Mouse (Mus musculus): Measurements from ENCODE around the gene Gja6. TPM values are rescaled to one million over a fixed set of nuclear protein-coding genes. Genes with fewer than 3 reads are reported as not detected.

Gja6 gene
- polyA plus RNA-seq, 1 experiment from 2014 or later = 0.14 TPM

Other genes starting within 250 kb of the Gja6 start
- gene Ppef1, start 171.3 kb downstream of the Gja6 start, polyA plus RNA-seq (2014; fragmentation: Nextera tagmentation; extraction: Ambion mirVana) = not detected in 2 replicates
- gene Rs1, start 139.0 kb downstream of the Gja6 start, polyA plus RNA-seq (2014; fragmentation: Nextera tagmentation; extraction: Ambion mirVana) = 0.11 and 0.12 TPM in 2 replicates
- 2.6 and 2.8 TPM in 2 replicates for gene Cdkl5, start 87.7 kb upstream of the Gja6 start, polyA plus RNA-seq (2014; fragmentation: Nextera tagmentation; extraction: Ambion mirVana)
- gene Scml2, start 210.1 kb upstream of the Gja6 start, polyA plus RNA-seq (2014; fragmentation: Nextera tagmentation; extraction: Ambion mirVana) = 3.2 and 3.8 TPM in 2 replicates